Mouse (Mus musculus) liver, embryonic 11.5 days (tissue): ENCODE data around the gene Nrip2. TPM values are rescaled to one million over a fixed set of nuclear protein-coding genes. Genes with fewer than 3 reads are reported as not detected.

Source experiments
- ATAC-seq: fragments of 200-750 bp; cut with Nextera tagmentation; replicated peaks from 2 replicates; pipeline ENCODE4 v1.8.0; 2017; ENCODE audit warnings: moderate number of reproducible peaks, mild to moderate bottlenecking, moderate TSS enrichment, moderate library complexity; ENCODE audit not compliant: low FRiP score
- DNase-seq: peaks from one replicate; pipeline ENCODE4 v3.0.0-alpha.2; 2017; ENCODE audit warnings: low spot score
- H3K27ac ChIP-seq: fragments of 300-500 bp; sonication (generic); 2 replicates; pipeline ENCODE4 v1.5.1; 2014; ENCODE audit warnings: mild to moderate bottlenecking, low read depth, low read length, control low read depth
- H3K27me3 ChIP-seq: fragments of 300-500 bp; sonication (generic); replicated peaks from 2 replicates; pipeline ENCODE4 v1.6.1; 2014; ENCODE audit warnings: low read length, mixed read lengths; ENCODE audit not compliant: control insufficient read depth, insufficient read depth
- H3K36me3 ChIP-seq: fragments of 300-500 bp; sonication (generic); 2 replicates; pipeline ENCODE4 v1.6.1; 2014; ENCODE audit warnings: mild to moderate bottlenecking, low read length, moderate library complexity, mixed read lengths; ENCODE audit not compliant: control insufficient read depth, insufficient read depth
- H3K4me1 ChIP-seq: fragments of 300-500 bp; sonication (generic); replicated peaks from 2 replicates; pipeline ENCODE4 v1.6.1; 2014; ENCODE audit warnings: low read length, mixed read lengths; ENCODE audit not compliant: control insufficient read depth, insufficient read depth
- H3K4me2 ChIP-seq: fragments of 300-500 bp; sonication (generic); 2 replicates; pipeline ENCODE4 v1.6.1; 2014; ENCODE audit warnings: mild to moderate bottlenecking, control low read depth, moderate library complexity
- H3K4me3 ChIP-seq: fragments of 300-500 bp; sonication (generic); 2 replicates; pipeline ENCODE4 v1.5.1; 2014; ENCODE audit warnings: low read depth, low read length, control low read depth
- H3K9ac ChIP-seq: fragments of 300-500 bp; sonication (generic); 2 replicates; pipeline ENCODE4 v1.6.1; 2014; ENCODE audit warnings: low read depth, low read length, control low read depth
- H3K9me3 ChIP-seq: fragments of 300-500 bp; sonication (generic); 2 replicates; pipeline ENCODE4 v1.6.1; 2016; ENCODE audit warnings: low read length, inconsistent platforms, mixed read lengths; ENCODE audit not compliant: control insufficient read depth
- WGBS: fragments of 180-500 bp; shearing (Covaris S2); extraction: QIAGEN DNeasy Blood & Tissue Kit; methylation state at CpG from one replicate; pipeline ENCODE4 v1.1.7; 2014; 5-methylcytosine and 5-hydroxymethylcytosine counted together
- polyA plus RNA-seq: library from polyadenylated mRNA; unstranded; fragments of >200 nt; fragmentation: Nextera tagmentation; extraction: Ambion mirVana; gene quantifications from 2 replicates; pipeline ENCODE4 v1.2.1, GENCODE M21; 2014

The Nrip2 gene
- polyA plus RNA-seq, 1 experiment from 2014 or later, result 3.5 TPM

DNA sequence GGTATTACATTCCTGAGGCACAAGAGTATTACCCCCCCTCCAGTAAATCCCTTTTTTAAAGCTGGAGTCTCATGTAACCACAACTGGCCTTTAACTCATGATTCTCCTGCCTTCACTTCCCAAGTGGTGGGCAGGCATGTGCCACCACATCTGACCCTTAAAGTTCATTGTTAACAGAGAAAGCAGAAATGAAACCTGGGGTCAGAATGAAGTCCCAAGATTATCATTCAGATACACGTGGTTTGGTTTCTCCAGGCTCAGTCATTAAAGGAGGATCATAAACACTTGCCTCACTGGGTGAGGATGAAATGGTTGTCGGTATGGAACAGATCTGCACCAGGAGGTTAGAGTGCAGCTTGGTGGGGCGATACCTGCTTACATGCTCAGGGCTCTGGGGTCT lies 17.8 kb upstream of the Nrip2 start:
- ATAC-seq (no peak), DNase-seq (no peak)
- no peak overlapping the region for H3K27ac ChIP-seq
- no peaks in the 10 kb centered on the region for H3K27me3 ChIP-seq
- H3K4me1 ChIP-seq, result no peaks in the 10 kb centered on the region
- no peak overlapping the region for H3K4me2 ChIP-seq
- H3K36me3 ChIP-seq, result no peaks in the 10 kb centered on the region
- no peak overlapping the region for H3K9ac ChIP-seq
- no peaks in the 10 kb centered on the region for H3K9me3 ChIP-seq
- H3K4me3 ChIP-seq, result no peak overlapping the region
- 68% methylated on average over 3 of the region's 3 CpGs for WGBS

DNA sequence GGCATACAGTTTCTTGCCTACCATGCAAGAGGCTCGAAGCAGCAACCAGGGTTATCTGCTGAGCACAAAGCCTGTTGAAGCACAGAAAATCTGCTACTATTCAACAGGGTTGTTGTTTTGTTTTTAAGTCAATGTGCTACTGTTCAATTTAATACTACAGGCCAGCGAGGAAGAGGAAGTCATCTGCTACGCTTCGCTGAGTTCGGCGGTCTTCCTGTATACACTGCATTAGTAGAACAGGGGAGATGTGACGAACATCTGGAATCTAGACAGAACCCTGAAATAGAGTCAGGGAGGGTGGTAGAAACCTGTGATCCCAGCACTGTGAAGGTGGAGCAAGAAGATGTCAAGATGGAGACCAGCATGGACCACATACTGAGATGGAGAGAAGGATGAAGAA lies 15.3 kb upstream of the Nrip2 start:
- H3K4me1 ChIP-seq, result no peaks in the 10 kb centered on the region
- no peaks in the 10 kb centered on the region for H3K27me3 ChIP-seq
- DNase-seq (no peak), ATAC-seq (no peak)
- WGBS, result 76% methylated on average over 7 of the region's 7 CpGs
- H3K9me3 ChIP-seq, result no peaks in the 10 kb centered on the region
- H3K4me2 ChIP-seq, result no peak overlapping the region
- no peaks in the 10 kb centered on the region for H3K36me3 ChIP-seq
- H3K9ac ChIP-seq, result no peak overlapping the region
- H3K4me3 ChIP-seq, result no peak overlapping the region
- H3K27ac ChIP-seq, result no peak overlapping the region

DNA sequence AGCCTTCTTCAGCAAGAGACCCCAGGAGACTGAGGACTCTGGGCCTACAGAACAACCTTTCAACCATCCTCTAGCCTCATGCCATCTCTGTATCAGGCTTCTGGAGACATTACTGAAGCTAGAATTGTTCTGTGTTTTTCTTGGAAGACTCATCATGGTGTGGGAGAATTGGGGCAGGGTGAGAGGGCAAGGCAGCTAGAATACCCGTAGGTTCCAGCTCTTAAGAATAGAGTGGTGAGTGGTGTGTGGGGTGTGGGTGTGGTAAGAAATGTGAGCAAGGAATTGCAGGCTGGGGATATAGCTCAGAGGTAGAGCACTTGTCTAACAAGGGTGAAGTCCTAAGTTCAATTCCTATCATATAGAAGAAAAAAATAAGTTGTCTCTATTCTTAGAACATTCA lies 14.1 kb upstream of the Nrip2 start:
- ATAC-seq, result no peak
- no peaks in the 10 kb centered on the region for H3K36me3 ChIP-seq
- H3K4me2 ChIP-seq, result no peak overlapping the region
- H3K9ac ChIP-seq, result no peak overlapping the region
- H3K4me1 ChIP-seq, result no peaks in the 10 kb centered on the region
- H3K27ac ChIP-seq, result no peak overlapping the region
- H3K27me3 ChIP-seq, result no peaks in the 10 kb centered on the region
- H3K4me3 ChIP-seq, result no peak overlapping the region
- 71% methylated on average over 1 of the region's 1 CpGs for WGBS
- no peaks in the 10 kb centered on the region for H3K9me3 ChIP-seq
- DNase-seq, result no peak

DNA sequence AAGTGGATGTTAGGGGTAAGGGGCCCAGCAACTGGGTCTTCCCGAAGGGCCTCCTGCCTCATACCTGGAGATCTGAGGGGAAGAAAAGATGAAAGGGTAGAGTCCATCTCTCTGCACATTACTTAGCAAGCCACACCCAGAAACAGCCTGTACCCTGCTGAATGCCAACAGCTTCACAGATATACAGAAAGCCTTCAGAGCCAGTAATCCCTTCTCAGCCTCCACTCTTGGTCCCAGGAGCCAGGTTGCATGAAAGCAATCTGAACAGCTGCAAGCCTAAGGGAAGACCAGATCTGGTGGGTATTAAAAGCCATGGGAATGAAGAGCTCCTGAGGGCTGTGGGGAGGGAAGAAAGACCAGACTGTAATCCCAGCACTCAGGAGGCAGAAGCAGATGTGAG lies 9.9 kb upstream of the Nrip2 start:
- DNase-seq (no peak), ATAC-seq (no peak)
- H3K4me3 ChIP-seq, result no peak overlapping the region
- H3K9ac ChIP-seq, result no peak overlapping the region
- no peaks in the 10 kb centered on the region for H3K27me3 ChIP-seq
- H3K36me3 ChIP-seq, result no peaks in the 10 kb centered on the region
- WGBS, result 80% methylated on average over 1 of the region's 1 CpGs
- no peak overlapping the region for H3K4me2 ChIP-seq
- no peak overlapping the region for H3K27ac ChIP-seq
- no peaks in the 10 kb centered on the region for H3K9me3 ChIP-seq
- no peaks in the 10 kb centered on the region for H3K4me1 ChIP-seq

DNA sequence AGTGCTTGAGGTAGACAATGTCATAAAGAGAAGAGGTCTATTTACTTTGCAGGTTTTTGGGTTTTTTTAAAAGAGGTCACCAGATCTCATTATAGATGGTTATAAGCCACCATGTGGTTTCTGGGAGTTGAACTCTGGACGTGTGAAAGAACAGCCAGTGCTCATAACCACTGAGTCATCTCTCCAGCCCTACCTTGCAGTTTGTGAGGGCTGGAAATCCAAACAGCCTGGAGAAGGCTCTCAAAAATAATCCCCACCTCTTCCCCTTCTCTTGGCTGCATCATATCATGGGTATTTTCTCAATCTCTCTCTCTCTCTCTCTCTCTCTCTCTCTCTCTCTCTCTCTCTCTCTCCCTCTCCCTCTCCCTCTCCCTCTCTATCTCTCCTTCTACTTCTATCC lies 8.4 kb upstream of the Nrip2 start:
- Histone ChIP-seq H3K9me3 (no peaks in the 10 kb centered on the region), H3K4me2 (no peak overlapping the region), H3K36me3 (no peaks in the 10 kb centered on the region), H3K27me3 (no peaks in the 10 kb centered on the region), H3K9ac (no peak overlapping the region), H3K4me3 (no peak overlapping the region), H3K27ac (no peak overlapping the region), H3K4me1 (no peaks in the 10 kb centered on the region)
- ATAC-seq (no peak), DNase-seq (no peak)
- WGBS, result 44% methylated on average over 1 of the region's 1 CpGs

DNA sequence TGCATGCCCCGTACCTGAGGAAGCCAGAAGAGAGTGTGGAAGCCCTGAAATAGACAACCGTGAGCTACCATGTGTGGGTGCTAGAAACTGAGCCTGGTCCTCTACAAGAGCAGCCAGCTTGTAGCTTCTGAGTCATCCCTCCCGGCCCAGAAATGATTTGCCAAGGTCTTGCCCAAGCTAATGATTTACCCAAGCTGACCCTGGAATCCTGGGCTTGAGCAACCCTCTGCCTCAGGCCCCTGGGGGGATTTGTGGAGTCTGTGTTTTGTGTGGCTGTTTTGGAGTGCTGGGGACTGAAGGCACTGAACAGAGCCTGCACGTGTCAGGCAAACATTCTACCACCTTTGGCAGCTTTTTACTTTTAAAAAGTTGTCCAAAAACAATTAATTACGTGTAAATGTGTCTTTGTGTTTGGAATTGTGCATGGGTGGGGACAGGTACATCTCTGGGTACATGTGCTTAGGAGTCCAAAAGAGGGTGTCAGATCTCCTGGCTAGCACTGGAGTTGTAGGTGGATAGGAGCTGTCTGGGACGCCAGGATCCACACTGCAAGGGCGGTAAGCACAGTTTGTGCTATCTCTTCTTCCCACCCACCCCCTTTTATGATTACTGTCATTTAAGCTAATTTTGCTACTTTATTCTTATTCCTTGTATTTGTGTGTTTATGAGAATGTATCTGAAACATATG lies 1.4 kb upstream of the Nrip2 start:
- ATAC-seq, result peak; percentile 52
- Histone ChIP-seq H3K27ac (peak overlapping the region; percentile 11), H3K36me3 (no peaks in the 10 kb centered on the region), H3K27me3 (no peaks in the 10 kb centered on the region), H3K4me3 (no peak overlapping the region), H3K4me1 (no peaks in the 10 kb centered on the region), H3K9ac (no peak overlapping the region), H3K4me2 (peak overlapping the region; percentile 17; the same call in 1 of the 2 replicates), H3K9me3 (no peaks in the 10 kb centered on the region)
- no peak for DNase-seq
- 62% methylated on average over 7 of the region's 7 CpGs for WGBS

DNA sequence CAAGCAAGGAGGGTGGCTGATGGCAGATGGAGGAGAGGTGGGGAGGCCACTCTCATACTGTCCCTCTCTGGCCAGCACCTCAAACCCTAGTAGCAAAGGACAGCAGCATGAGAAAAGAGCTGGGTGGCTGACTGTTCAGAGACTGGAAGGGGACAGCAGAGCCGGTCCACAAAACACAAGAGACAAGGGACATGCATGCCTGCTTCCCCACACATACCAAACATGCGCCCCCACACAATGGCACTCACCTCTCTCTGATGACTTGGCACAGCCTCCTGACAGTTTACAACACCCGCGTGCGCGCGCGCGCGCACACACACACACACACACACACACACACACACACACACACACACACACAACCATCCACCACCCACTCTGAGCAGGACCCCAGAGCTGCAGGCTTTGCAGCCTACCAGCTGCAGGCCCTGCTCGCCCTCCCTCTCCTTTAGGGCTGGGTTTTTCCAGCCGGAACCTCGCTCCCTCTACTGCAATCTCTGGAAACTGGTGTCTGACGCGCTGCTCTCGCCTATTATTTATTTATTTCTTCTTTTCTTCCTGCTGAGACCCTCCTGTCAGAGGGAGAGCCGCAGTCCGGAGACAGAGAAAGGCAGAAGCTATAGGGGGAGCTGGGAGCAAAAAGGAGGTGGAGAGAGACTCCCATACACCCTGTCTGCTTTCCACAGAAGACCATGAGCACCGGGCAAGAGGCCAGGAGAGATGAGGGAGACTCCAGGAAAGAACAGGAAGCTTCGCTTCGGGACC lies 507 bp downstream of the Nrip2 start:
- Histone ChIP-seq H3K4me3 (no peak overlapping the region), H3K36me3 (no peaks in the 10 kb centered on the region), H3K9me3 (no peaks in the 10 kb centered on the region), H3K27me3 (no peaks in the 10 kb centered on the region), H3K4me1 (no peaks in the 10 kb centered on the region), H3K9ac (no peak overlapping the region), H3K4me2 (peak overlapping the region; percentile 36), H3K27ac (no peak overlapping the region)
- DNase-seq (peak; percentile 39), ATAC-seq (peak; percentile 32; the same call in 1 of the 2 replicates)
- 64% methylated on average over 21 of the region's 21 CpGs for WGBS

DNA sequence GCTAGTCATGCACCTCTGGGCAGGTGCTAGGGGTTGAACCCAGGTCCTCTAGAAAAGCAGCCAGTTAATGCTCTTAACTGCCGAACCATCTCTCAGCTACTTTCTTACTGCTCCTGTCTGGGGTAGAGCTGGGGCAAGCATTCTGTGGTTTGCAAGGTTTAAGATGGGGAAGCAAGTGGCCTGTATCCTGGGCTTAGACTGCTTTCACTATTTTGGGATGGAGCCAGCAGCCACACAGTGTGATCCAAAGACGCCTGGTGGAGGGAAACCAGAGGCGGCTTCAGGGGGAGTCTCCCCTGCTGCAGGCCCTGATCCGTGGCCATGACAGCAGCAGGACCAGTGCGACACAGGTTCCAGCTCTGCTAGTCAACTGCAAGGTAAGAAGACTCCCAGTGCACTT lies 5.6 kb downstream of the Nrip2 start:
- Histone ChIP-seq H3K9me3 (no peaks in the 10 kb centered on the region), H3K4me2 (no peak overlapping the region), H3K27ac (no peak overlapping the region), H3K4me3 (no peak overlapping the region), H3K36me3 (peaks cover 7% of the 10 kb centered on the region), H3K27me3 (no peaks in the 10 kb centered on the region), H3K9ac (no peak overlapping the region), H3K4me1 (no peaks in the 10 kb centered on the region)
- WGBS, result 73% methylated on average over 5 of the region's 5 CpGs
- ATAC-seq (no peak), DNase-seq (no peak)
